In genomic region chr10:41958677-41959274, GRCm38 (mm10) we compare ENCODE assay signal across 26 mouse cellular contexts. TPM values are rescaled to one million over a fixed set of nuclear protein-coding genes. Genes with fewer than 3 reads are reported as not detected.
DNase-seq lines count a peak whose midpoint lies in the region; ATAC-seq lines count a peak whose summit lies in the region.
"Had no signal": no experiment of that assay in that cellular context is flagged by ENCODE, and none has a peak within 500 bp of the region (broad histone marks: within the 10 kb centered on the region; RNA-seq: fewer than 3 reads in every experiment).

No protein-coding gene starts in this region.

- H3K9me3 ChIP-seq in intestine, embryonic 15.5 days = no peaks in the 10 kb centered on the region
- H3K9me3 ChIP-seq: embryonic facial prominence, embryonic 12.5 days; embryonic facial prominence, embryonic 15.5 days; G1E; heart, embryonic 15.5 days; hindbrain, embryonic 15.5 days had no signal

- no peaks in the 10 kb centered on the region for H3K27me3 ChIP-seq in intestine, embryonic 15.5 days (replicated peaks)
- H3K27me3 ChIP-seq: embryonic facial prominence, embryonic 12.5 days; embryonic facial prominence, embryonic 15.5 days; heart, embryonic 15.5 days; hindbrain, embryonic 12.5 days; hindbrain, embryonic 15.5 days; Patski had no signal

- no peak overlapping the region for H3K9ac ChIP-seq in intestine, embryonic 15.5 days
- H3K9ac ChIP-seq: embryonic facial prominence, embryonic 12.5 days; embryonic facial prominence, embryonic 15.5 days; forebrain, postnatal 0 days; heart, embryonic 15.5 days; hindbrain, embryonic 12.5 days; hindbrain, embryonic 15.5 days had no signal

- no peak overlapping the region for H3K4me3 ChIP-seq in intestine, embryonic 15.5 days (replicated peaks)
- H3K4me3 ChIP-seq: embryonic facial prominence, embryonic 12.5 days; embryonic facial prominence, embryonic 15.5 days; heart, embryonic 15.5 days; hindbrain, embryonic 12.5 days; hindbrain, embryonic 15.5 days had no signal

- H3K4me1 ChIP-seq in intestine, embryonic 15.5 days (replicated peaks) = no peaks in the 10 kb centered on the region
- H3K4me1 ChIP-seq: embryonic facial prominence, embryonic 15.5 days; heart, embryonic 15.5 days; hindbrain, embryonic 15.5 days had no signal

- H3K4me2 ChIP-seq in intestine, embryonic 15.5 days (replicated peaks) = no peak overlapping the region
- H3K4me2 ChIP-seq: embryonic facial prominence, embryonic 12.5 days; embryonic facial prominence, embryonic 15.5 days; heart, embryonic 11.5 days; heart, embryonic 15.5 days; hindbrain, embryonic 12.5 days; hindbrain, embryonic 15.5 days had no signal

- intact Hi-C loops in heart, postnatal 10 days (cut with DNase I) = loop anchor here (1.0 kb wide), 1 partner anchor 127 kb away; no protein-coding TSS in a partner anchor

- peak; percentile 73 for ATAC-seq in intestine, embryonic 15.5 days
- ATAC-seq: Patski had no signal

- peak; percentile 22 to 55 for DNase-seq in heart, adult 18-20 months
- no peak for DNase-seq in heart, postnatal 10 days
- peak; percentile 42 for DNase-seq in ZHBTc4 (ENCODE audit: low read depth, low spot score)
- peak; percentile 46 for DNase-seq in large intestine, adult 2 months (ENCODE audit: low read depth, low spot score)
- DNase-seq in retina, embryonic 14.5 days (ENCODE audit: low spot score) = no peak
- no peak for DNase-seq in kidney, adult 11 months
- DNase-seq in ovary, adult 18-20 months (ENCODE audit: low spot score) = no peak
- DNase-seq: adrenal gland, adult 2 months; adrenal gland, postnatal 14 days; cerebellum, adult 11 months; cerebellum, adult 2 months; cerebellum, adult 9-11 months; cerebellum, postnatal 25 days; forebrain, postnatal 0 days; gastrocnemius, postnatal 10 days; gastrocnemius, postnatal 36 days; heart, postnatal 14 days had no signal

- WGBS in intestine, embryonic 15.5 days = 84% methylated on average over 19 of the region's 19 CpGs
- 47% methylated on average over 19 of the region's 19 CpGs for WGBS in large intestine, adult 2 months

- H3K36me3 ChIP-seq in intestine, embryonic 15.5 days = no peaks in the 10 kb centered on the region
- H3K36me3 ChIP-seq: embryonic facial prominence, embryonic 12.5 days; embryonic facial prominence, embryonic 15.5 days; G1E; heart, embryonic 15.5 days; hindbrain, embryonic 12.5 days; hindbrain, embryonic 15.5 days had no signal

- H3K27ac ChIP-seq in intestine, embryonic 15.5 days = no peak overlapping the region
- H3K27ac ChIP-seq: embryonic facial prominence, embryonic 12.5 days; embryonic facial prominence, embryonic 15.5 days; heart, embryonic 15.5 days; hindbrain, embryonic 12.5 days; hindbrain, embryonic 15.5 days had no signal

RNA-seq across cellular contexts. Expression of gene Armc2, which starts 59.5 kb away (rescaled TPM):
- total RNA-seq in heart, adult 18-20 months (2021) = 10 to 100 TPM; 18.4 to 22.6 TPM
- 1 to 10 TPM; 2.6 to 2.7 TPM for total RNA-seq in heart, postnatal 10 days (2021)
- polyA plus RNA-seq in intestine, embryonic 15.5 days (2015; fragmentation: Nextera tagmentation; extraction: Ambion mirVana) = 1.3 and 2.1 TPM in 2 replicates
- polyA plus RNA-seq in large intestine, adult 2 months (2012; rRNA removed) = 0.31 and 0.93 TPM in 2 replicates
- polyA plus RNA-seq: G1E had no signal

Comparison
In these comparisons a context has a peak if more than half of its experiments do, and no peak if none do; other contexts are left out.
1. DNase-seq: peak in heart, adult 18-20 months (2 of 2), ZHBTc4 (single experiment) and large intestine, adult 2 months (single experiment); none in heart, postnatal 10 days (0 of 2), retina, embryonic 14.5 days (single experiment), kidney, adult 11 months (single experiment) and ovary, adult 18-20 months (single experiment).
2. RNA of gene Armc2, which starts 59.5 kb away (total RNA-seq): 18.4 to 22.6 TPM in heart, adult 18-20 months; 2.6 to 2.7 TPM in heart, postnatal 10 days; every median in the first group is over 4 times any median in the second.